Mouse (Mus musculus) G1E (cell line): ENCODE data around the gene Ankrd13c. TPM values are rescaled to one million over a fixed set of nuclear protein-coding genes. Genes with fewer than 3 reads are reported as not detected.

Experiments used
- ATAC-seq: 2 replicates; pipeline ENCODE4 v1.8.0; 2016; ENCODE audit warnings: mild to moderate bottlenecking; ENCODE audit not compliant: insufficient number of reproducible peaks, poor library complexity, low FRiP score, severe bottlenecking; ENCODE audit errors: extremely low read depth
- DNase-seq: peaks from one replicate; pipeline ENCODE4 v3.0.0; 2012; ENCODE audit warnings: low spot score
- H3K27me3 ChIP-seq: 2 replicates; pipeline ENCODE4 v1.6.1; 2012; ENCODE audit warnings: mild to moderate bottlenecking, low read length, inconsistent platforms; ENCODE audit not compliant: insufficient read depth
- H3K36me3 ChIP-seq: replicated peaks from 2 replicates; pipeline ENCODE3; 2012; ENCODE audit warnings: mild to moderate bottlenecking, inconsistent platforms
- H3K4me1 ChIP-seq: 2 replicates; pipeline ENCODE4 v1.6.1; 2012; ENCODE audit warnings: low read depth, low read length, inconsistent platforms, mixed read lengths; ENCODE audit not compliant: insufficient read depth
- H3K4me3 ChIP-seq: 2 replicates; pipeline ENCODE4 v1.5.1; 2012; ENCODE audit warnings: low read depth, mild to moderate bottlenecking, inconsistent platforms, low read length, moderate library complexity, mixed read lengths
- H3K9me3 ChIP-seq: replicated peaks from 2 replicates; pipeline ENCODE4 v1.6.1; 2012; ENCODE audit warnings: inconsistent platforms
- CTCF ChIP-seq: IDR thresholded peaks from 2 replicates; pipeline ENCODE4 v1.5.1; 2012; ENCODE audit warnings: low read depth, low read length, inconsistent platforms, mixed read lengths
- GATA1 ChIP-seq: IDR thresholded peaks from 2 replicates; pipeline ENCODE4 v1.6.1; 2012; ENCODE audit warnings: borderline replicate concordance, low read length, inconsistent platforms, mixed read lengths
- GATA2 ChIP-seq: IDR thresholded peaks from 2 replicates; pipeline ENCODE4 v1.6.1; 2012; ENCODE audit warnings: low read depth, low read length, inconsistent platforms, borderline replicate concordance
- POLR2AphosphoS5 ChIP-seq: IDR thresholded peaks from 2 replicates; pipeline ENCODE4 v1.6.1; 2012; ENCODE audit warnings: low read depth, low read length, inconsistent platforms; ENCODE audit not compliant: insufficient replicate concordance
- TAL1 ChIP-seq: conservative IDR thresholded peaks from 2 replicates; pipeline ENCODE4 v1.6.1; 2012; ENCODE audit warnings: low read depth, low read length, inconsistent platforms, mixed read lengths
- polyA plus RNA-seq: library from polyadenylated mRNA; stranded (reverse); fragments of >175 nt; gene quantifications from 2 replicates; pipeline ENCODE4 v1.2.3, GENCODE M21; 2012
- total RNA-seq, 2 experiments: library from RNA; stranded (forward) in 1 of 2; stranded (reverse) in 1 of 2; fragments of 200-1000 nt in 1 of 2; fragments of >200 nt in 1 of 2; fragmentation: Nextera tagmentation in 1 of 2; gene quantifications; 2 replicates each; pipeline ENCODE4 v1.2.3; 2014 to 2017

The Ankrd13c gene
- total RNA-seq (2014; fragmentation: Nextera tagmentation), result 82.8 and 99.3 TPM in 2 replicates
- total RNA-seq (2017), result 36.4 and 51.3 TPM in 2 replicates
- polyA plus RNA-seq, result 31.3 and 36.1 TPM in 2 replicates

DNA sequence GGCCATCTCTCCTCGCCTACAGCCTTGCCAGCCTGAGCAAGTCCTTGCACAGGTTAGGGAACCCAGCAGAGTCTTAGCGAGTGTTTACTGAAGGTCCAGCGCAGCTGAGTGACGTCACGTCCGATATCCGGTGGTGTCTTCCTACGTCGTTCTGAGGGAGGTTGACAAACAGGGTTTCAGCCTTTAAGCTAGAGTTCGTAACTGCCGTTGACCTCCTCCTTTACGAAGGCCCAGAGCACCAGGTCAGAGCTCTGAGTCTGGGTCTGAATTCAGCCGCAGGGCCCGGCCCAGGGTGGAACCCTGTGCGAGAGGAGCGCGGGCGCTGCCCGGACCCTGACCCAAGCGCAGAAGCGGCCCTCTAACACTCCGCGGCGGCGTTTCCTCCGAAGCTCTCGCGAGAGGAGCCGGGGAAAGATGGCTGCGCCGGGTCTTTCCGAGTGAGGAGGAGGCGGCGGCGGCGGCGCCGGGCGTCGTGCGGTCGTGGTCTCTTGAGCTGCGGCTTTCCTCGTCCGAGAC, at the start of gene Ankrd13c:
Gene Ankrd13c (plus strand): TSS at position 397 of the 516 bp plus-strand sequence.
- peaks cover 5% of the 10 kb centered on the region; the same call in 1 of the 2 replicates for H3K27me3 ChIP-seq
- H3K36me3 ChIP-seq, result peaks cover 9% of the 10 kb centered on the region
- no peaks in the 10 kb centered on the region for H3K9me3 ChIP-seq
- TF ChIP-seq CTCF (no peak), GATA2 (no peak), GATA1 (no peak), POLR2AphosphoS5 (no peak), TAL1 (no peak)
- DNase-seq (peak; percentile 81), ATAC-seq (peak; percentile 88)
- peaks cover 17% of the 10 kb centered on the region for H3K4me1 ChIP-seq
- peak within 1 kb of the TSS; percentile 94 for H3K4me3 ChIP-seq

DNA sequence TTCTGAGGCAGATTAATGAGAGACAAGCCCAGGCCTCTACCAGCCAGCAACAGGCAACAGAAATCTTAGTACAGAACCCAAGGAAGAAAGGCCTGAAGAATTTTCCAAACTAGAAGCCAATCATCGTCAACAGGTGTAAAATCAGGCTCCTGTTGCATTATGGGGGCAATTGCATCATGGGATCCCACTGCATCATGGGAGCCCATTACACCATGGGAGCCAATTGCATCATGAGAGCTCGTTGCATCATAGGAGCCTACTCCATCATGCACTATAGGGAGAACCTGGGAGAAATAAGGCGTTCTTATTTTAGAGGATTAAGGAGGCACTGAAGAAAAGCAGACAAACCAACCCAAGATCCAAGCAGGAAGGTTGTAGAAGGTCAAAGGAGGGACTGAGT, 49.4 kb upstream of the Ankrd13c start:
- TF ChIP-seq GATA2, result no peak
- no peak for TF ChIP-seq TAL1
- TF ChIP-seq CTCF, result no peak
- TF ChIP-seq GATA1, result no peak
- TF ChIP-seq POLR2AphosphoS5, result no peak
- no peaks in the 10 kb centered on the region for H3K4me1 ChIP-seq
- no peaks in the 10 kb centered on the region for H3K36me3 ChIP-seq
- ATAC-seq (no peak), DNase-seq (no peak)
- H3K9me3 ChIP-seq, result no peaks in the 10 kb centered on the region
- H3K4me3 ChIP-seq, result no peak overlapping the region
- H3K27me3 ChIP-seq, result 0 out of 2 replicates have a peak, but pooled peaks cover 2% of the 10 kb centered on the region

DNA sequence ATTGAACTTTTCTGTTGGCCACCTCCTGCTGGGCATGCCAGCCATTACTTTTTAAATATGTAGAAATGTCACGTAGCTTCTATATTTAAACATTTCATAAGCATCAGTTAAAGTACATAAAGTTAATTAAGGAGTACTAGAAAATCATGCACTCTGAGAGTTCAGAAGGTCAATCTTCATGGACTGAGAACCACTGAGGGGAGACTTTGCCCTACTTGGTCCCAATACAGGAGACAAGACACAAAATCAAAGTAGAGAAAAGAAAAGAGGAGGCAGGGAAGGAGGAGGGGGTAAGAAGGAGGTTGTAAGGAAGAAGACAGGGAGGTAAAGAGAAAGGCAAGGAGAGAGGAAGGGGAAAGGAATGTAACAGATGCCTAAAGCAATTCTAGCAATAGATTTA, 47.1 kb upstream of the Ankrd13c start:
- DNase-seq (no peak), ATAC-seq (no peak)
- Histone ChIP-seq H3K9me3 (no peaks in the 10 kb centered on the region), H3K4me3 (no peak overlapping the region), H3K4me1 (no peaks in the 10 kb centered on the region; the same call in 1 of the 2 replicates), H3K27me3 (0 out of 2 replicates have a peak, but pooled peaks cover 2% of the 10 kb centered on the region), H3K36me3 (no peaks in the 10 kb centered on the region)
- no peak for TF ChIP-seq POLR2AphosphoS5
- TF ChIP-seq CTCF, result no peak
- TF ChIP-seq TAL1, result no peak
- no peak for TF ChIP-seq GATA1
- no peak for TF ChIP-seq GATA2

DNA sequence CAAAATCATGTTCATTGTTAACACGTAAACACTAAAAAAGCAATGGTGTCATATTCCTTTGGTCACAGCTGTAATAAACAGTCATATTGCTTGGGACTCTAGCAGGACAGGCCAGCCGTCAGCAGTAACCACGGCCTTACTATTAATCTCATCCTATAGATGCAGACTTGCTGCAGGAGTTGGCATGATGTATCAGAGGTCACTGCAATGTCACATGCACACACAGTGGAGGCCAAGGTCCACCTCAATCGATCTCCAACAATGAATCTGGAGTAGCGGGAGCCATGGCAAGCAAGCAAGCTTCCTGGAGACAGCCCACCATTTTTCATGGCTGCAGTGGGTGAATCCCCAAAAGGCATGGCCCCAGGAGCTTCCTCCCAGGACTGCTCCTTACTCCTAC, 45.3 kb upstream of the Ankrd13c start:
- Histone ChIP-seq H3K36me3 (no peaks in the 10 kb centered on the region), H3K4me1 (no peaks in the 10 kb centered on the region; the same call in 1 of the 2 replicates), H3K27me3 (peaks cover 7% of the 10 kb centered on the region; the same call in 1 of the 2 replicates), H3K9me3 (no peaks in the 10 kb centered on the region), H3K4me3 (no peak overlapping the region)
- ATAC-seq (no peak), DNase-seq (no peak)
- TF ChIP-seq GATA1, result no peak
- no peak for TF ChIP-seq CTCF
- no peak for TF ChIP-seq POLR2AphosphoS5
- no peak for TF ChIP-seq GATA2
- no peak for TF ChIP-seq TAL1

DNA sequence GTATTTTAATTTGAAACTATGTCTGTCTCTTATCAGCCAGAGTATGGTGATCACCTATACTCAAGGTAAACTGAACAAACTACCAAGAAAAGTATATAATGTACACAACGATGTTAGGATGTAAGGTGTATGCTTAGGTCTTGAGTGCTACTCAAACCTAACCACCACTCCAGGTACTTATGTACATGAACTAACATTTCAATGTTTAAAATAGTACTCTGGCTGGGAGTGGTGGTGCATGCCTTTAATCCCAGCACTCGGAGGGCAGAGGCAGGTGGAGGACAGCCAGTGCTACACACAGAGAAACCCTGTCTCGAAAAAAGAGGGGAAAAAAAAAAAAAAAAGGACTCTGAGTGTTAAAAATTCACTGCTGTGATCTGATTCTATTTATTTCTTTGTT, 38.9 kb upstream of the Ankrd13c start:
- TF ChIP-seq POLR2AphosphoS5 (no peak), GATA1 (no peak), TAL1 (no peak), GATA2 (no peak), CTCF (no peak)
- ATAC-seq (no peak), DNase-seq (no peak)
- H3K9me3 ChIP-seq, result no peaks in the 10 kb centered on the region
- no peaks in the 10 kb centered on the region for H3K36me3 ChIP-seq
- no peaks in the 10 kb centered on the region for H3K4me1 ChIP-seq
- peaks cover 5% of the 10 kb centered on the region; the same call in 1 of the 2 replicates for H3K27me3 ChIP-seq
- no peak overlapping the region for H3K4me3 ChIP-seq

DNA sequence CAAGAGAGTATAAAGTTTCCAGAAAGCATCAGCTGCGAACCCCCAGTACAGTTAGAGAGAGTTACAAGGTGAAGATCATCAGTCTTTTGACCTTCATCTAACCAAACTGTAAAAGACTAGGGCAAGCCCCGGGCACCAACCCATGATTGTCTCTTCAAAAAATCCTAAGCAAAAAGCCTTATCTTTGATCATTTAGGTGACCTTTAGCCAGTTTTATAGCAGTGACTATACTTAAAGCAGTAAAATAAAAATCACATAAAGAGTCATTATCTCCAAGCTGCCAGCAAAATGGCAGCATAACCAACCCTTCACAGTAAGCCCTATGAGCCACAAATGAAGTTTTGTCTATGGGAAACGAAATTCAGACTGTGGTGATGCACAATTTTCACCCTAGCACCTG, 36.8 kb upstream of the Ankrd13c start:
- H3K36me3 ChIP-seq, result no peaks in the 10 kb centered on the region
- no peaks in the 10 kb centered on the region for H3K4me1 ChIP-seq
- H3K9me3 ChIP-seq, result no peaks in the 10 kb centered on the region
- no peak for TF ChIP-seq TAL1
- TF ChIP-seq POLR2AphosphoS5, result no peak
- TF ChIP-seq GATA2, result no peak
- TF ChIP-seq CTCF, result no peak
- no peak for TF ChIP-seq GATA1
- ATAC-seq, result no peak
- H3K4me3 ChIP-seq, result no peak overlapping the region
- DNase-seq, result no peak
- peaks cover 5% of the 10 kb centered on the region; the same call in 1 of the 2 replicates for H3K27me3 ChIP-seq
